Mouse (Mus musculus): ENCODE measurements around the gene Agtr2.
A peak's percentile ranks its signal among the peaks of the same experiment; 100 is the strongest.
"Not testable (repeated sequence)": the region's sequence is repeated elsewhere in the genome, so short reads cannot be mapped to it uniquely, and the experiment has no call there.

The Agtr2 gene

DNA sequence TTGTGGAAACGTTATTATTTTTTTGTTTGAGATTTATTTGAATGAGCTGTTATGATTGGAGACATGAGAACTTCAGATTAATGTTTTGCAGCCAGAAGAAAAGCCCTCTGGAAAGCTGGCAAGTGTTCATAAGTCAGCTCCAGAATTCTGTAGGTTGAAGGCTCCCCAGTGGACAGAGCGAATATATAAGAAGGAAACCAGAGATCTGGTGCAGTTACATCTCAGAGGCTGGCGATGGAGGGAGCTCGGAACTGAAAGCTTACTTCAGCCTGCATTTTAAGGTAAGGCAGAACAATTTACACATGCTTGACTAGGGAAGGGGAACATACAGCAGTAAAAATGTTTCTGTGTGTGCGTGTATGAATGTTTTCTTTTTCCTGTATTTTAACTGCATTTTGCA lies at the start of gene Agtr2:
Agtr2 (plus strand) TSS at position 131 of the 400 bp plus-strand sequence.
- peak in 1 of 2 experiments; percentile 39 for DNase-seq (ENCODE audit: inconsistent age in 2 of 2, low spot score in 1 of 2)

DNA sequence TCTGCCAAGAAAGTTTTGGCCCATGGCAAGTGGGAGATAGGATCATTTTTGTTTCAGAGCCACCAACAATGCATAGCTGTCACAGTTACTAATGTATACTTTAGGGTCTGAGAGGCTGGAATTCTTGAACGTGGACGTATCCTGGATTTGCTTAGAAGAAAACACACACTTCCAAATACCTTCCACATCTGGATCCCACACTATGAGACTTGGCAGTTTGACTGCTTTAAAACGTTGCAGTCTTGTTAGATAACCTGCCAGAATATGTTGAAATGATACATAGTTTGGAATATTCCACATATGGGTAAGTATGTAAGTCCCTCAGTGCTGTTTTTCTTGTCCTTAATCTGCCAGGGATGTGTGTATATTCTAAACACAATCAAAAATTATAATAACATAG lies 31.8 kb upstream of the Agtr2 start:
- no peak for DNase-seq (ENCODE audit: inconsistent age in 2 of 2, low spot score in 1 of 2)

DNA sequence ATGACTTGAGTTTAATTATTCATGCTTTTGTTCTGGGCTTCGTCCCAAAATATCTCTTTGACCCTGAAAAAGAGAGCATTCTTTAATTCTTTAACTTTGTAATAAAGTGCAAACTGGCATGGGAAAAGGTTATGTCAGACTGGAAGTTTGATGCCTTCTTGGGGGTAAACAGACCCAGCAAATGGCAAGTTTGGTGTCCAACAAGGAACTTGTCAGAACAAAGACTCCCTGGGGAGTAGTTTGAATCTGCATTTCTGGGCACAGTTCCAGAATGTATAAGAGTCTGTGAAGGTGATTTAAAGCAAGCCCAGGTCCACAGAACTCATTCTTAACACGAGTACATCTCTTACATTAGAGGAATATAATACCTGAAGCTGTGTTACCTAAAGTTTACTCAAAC lies 3.8 kb downstream of the Agtr2 start:
- peak in 1 of 2 experiments; percentile 58 for DNase-seq (ENCODE audit: inconsistent age in 2 of 2, low spot score in 1 of 2)

DNA sequence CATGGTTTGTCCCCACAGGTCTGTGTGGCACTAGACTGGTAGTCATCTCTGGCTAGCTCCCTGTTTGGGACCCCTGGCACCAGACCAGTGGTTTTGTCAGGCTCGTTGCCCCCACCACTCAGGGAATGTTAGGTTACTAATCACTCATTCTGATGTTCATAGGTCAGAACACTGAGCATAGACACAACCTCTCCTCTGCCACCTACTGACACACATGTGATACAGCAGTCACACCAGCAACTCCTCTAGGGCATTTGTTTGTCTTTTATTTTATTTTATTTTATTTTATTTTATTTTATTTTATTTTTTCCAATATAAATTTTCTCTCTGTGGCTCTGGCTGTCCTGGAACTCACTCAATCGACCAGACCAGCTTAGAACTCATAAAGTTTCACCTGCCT lies 15.9 kb downstream of the Agtr2 start:
- DNase-seq (ENCODE audit: inconsistent age in 2 of 2, low spot score in 1 of 2) = peak in 1 of 2 experiments; percentile 41

DNA sequence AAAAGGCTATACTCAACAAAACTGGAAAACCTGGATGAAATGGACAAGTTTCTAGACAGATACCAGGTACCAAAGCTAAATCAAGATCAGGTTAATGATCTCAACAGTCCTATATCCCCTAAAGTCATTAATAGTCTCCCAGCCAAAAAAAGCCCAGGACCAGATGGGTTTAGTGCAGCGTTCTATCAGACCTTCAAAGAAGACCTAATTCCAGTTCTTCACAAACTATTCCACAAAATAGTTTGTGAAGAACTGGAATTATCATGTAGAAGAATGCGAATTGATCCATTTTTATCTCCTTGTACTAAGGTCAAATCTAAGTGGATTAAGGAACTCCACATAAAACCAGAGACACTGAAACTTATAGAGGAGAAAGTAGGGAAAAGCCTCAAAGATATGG lies 23.0 kb downstream of the Agtr2 start:
- DNase-seq (ENCODE audit: inconsistent age in 2 of 2, low spot score in 1 of 2) = not testable (repeated sequence)

DNA sequence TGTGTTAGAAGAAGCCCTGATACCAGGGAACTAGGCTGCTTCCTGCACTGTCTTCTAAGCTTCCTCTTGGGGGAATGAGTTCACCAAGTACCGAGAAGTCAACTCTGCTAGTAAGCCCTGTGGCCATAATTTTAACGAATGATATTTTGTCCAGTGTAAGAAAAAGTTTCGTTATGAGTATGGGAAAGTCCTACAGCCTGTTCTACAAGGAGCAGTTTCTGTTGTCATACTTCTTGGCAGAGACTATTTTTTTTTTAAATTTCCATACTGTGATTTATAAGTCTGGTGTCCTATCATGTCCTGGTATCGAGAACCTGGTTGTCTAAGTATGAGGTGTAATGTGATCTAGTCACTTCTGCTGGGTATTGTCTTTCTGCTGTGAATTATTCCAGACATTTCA lies 38.2 kb downstream of the Agtr2 start:
- peak in 1 of 2 experiments; percentile 25 for DNase-seq (ENCODE audit: inconsistent age in 2 of 2, low spot score in 1 of 2)

Measured in adrenal gland, adult (tissue).